Mouse (Mus musculus) neural tube, embryonic 14.5 days (tissue): ENCODE data around the gene Zfand5. TPM values are rescaled to one million over a fixed set of nuclear protein-coding genes. Genes with fewer than 3 reads are reported as not detected.
A peak's percentile ranks its signal among the peaks of the same experiment; 100 is the strongest.

ENCODE experiments used
- ATAC-seq: fragments of 200-750 bp; cut with Nextera tagmentation; 2 replicates; pipeline ENCODE4 v1.8.0; 2017; ENCODE audit warnings: low read depth, mild to moderate bottlenecking, moderate TSS enrichment, moderate library complexity
- H3K27ac ChIP-seq: fragments of 300-500 bp; sonication (generic); 2 replicates; pipeline ENCODE4 v1.5.1; 2014; ENCODE audit warnings: low read depth, mild to moderate bottlenecking, control low read depth, low read length, moderate library complexity, mixed read lengths
- H3K27me3 ChIP-seq: fragments of 300-500 bp; sonication (generic); 2 replicates; pipeline ENCODE4 v1.6.1; 2014; ENCODE audit warnings: low read length; ENCODE audit not compliant: control insufficient read depth, insufficient read depth
- H3K36me3 ChIP-seq: fragments of 300-500 bp; sonication (generic); 2 replicates; pipeline ENCODE4 v1.6.1; 2014; ENCODE audit warnings: low read length, mixed read lengths; ENCODE audit not compliant: control insufficient read depth, insufficient read depth
- H3K4me1 ChIP-seq: fragments of 300-500 bp; sonication (generic); 2 replicates; pipeline ENCODE4 v1.6.1; 2014; ENCODE audit warnings: low read length; ENCODE audit not compliant: control insufficient read depth, insufficient read depth
- H3K4me2 ChIP-seq: fragments of 300-500 bp; sonication (generic); 2 replicates; pipeline ENCODE4 v1.6.1; 2014; ENCODE audit warnings: mild to moderate bottlenecking, low read depth, low read length, control low read depth
- H3K4me3 ChIP-seq: fragments of 300-500 bp; sonication (generic); 2 replicates; pipeline ENCODE4 v1.5.1; 2014; ENCODE audit warnings: low read depth, low read length, control low read depth, mixed read lengths
- H3K9ac ChIP-seq: fragments of 300-500 bp; sonication (generic); replicated peaks from 2 replicates; pipeline ENCODE4 v1.6.1; 2014; ENCODE audit warnings: low read depth, mild to moderate bottlenecking, control low read depth, low read length, mixed read lengths
- H3K9me3 ChIP-seq: fragments of 300-500 bp; sonication (generic); 2 replicates; pipeline ENCODE4 v1.6.1; 2016; ENCODE audit warnings: low read length; ENCODE audit not compliant: control insufficient read depth
- WGBS: fragments of 180-500 bp; shearing (Covaris S2); extraction: QIAGEN DNeasy Blood & Tissue Kit; methylation state at CpG from one replicate; pipeline ENCODE4 v1.1.7; 2014; 5-methylcytosine and 5-hydroxymethylcytosine counted together
- polyA plus RNA-seq: library from polyadenylated mRNA; unstranded; fragments of >200 nt; fragmentation: Nextera tagmentation; extraction: Ambion mirVana; gene quantifications from 2 replicates; pipeline ENCODE4 v1.2.1, GENCODE M21; 2014

Gene Zfand5
- polyA plus RNA-seq, 1 experiment from 2014 or later = 202 TPM

DNA sequence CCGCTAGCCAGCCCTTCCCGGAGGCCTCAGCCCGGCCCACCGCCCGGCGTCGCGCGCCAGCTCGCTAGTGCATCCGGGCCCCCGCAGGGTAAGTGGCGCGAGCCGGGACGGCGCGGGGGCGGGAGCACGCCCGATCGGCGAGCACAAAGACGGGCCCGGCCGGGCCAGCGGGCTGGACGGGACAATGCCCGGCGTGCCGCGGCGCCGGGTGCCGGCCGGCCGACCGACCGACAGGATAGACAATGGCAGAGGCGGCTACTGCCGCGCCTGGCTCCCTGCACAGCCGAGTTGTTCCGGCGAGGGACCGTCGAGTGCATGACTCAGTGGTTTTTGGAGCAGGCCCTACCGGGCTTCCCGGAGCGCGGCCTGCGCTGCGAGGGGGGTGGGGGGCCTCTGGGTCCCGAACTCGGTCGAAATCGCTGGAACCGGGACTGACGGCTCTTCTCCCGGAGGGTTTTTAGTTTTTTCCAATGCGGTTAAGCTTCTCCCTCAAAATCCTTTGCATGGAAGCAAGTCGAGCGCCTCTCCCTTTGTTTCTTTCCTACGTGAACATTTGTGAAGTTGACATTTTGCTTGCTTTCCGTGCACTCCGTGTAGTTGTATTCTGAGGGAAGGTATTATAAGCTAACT lies 692 bp downstream of the Zfand5 start:
- no peaks in the 10 kb centered on the region; the same call in 1 of the 2 replicates for H3K27me3 ChIP-seq
- peak; percentile 62 for ATAC-seq
- H3K4me1 ChIP-seq = peaks cover 17% of the 10 kb centered on the region; the same call in 1 of the 2 replicates
- H3K27ac ChIP-seq = peak overlapping the region; percentile 100
- WGBS = under 1% methylated on average over 43 of the region's 66 CpGs
- H3K4me3 ChIP-seq = peak overlapping the region; percentile 96
- peaks cover 8% of the 10 kb centered on the region for H3K36me3 ChIP-seq
- H3K9me3 ChIP-seq = no peaks in the 10 kb centered on the region
- H3K4me2 ChIP-seq = peak overlapping the region; percentile 38
- peak overlapping the region; percentile 99 for H3K9ac ChIP-seq

DNA sequence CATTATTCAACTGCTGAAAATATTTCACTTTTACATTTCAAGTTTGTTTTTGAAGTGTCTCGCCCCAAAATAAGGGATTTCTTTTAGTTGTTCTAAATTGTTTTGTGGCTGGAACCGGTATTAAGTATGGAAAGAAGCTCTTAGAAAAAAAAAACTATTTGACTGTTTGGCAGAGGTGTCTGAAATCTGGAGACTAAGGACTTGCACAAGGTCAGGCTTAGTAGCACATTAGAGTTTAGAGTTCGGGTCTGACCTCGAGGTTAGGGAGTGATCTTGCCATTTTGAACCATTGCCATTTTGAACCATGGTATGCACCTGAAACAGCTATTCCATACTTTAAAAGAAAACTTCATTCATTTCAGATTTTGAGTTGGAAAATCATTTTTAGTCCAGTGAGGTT lies 1.4 kb downstream of the Zfand5 start:
- Histone ChIP-seq H3K4me1 (peaks cover 17% of the 10 kb centered on the region; the same call in 1 of the 2 replicates), H3K9ac (peak overlapping the region; percentile 47), H3K4me3 (peak overlapping the region; percentile 96), H3K9me3 (no peaks in the 10 kb centered on the region), H3K36me3 (peaks cover 8% of the 10 kb centered on the region), H3K27me3 (no peaks in the 10 kb centered on the region; the same call in 1 of the 2 replicates), H3K4me2 (peak overlapping the region; percentile 91), H3K27ac (no peak overlapping the region)
- WGBS = under 1% methylated on average over 4 of the region's 4 CpGs
- ATAC-seq = no peak

GRCm38 (mm10) chr19:21274181-21274591 lies 2.1 kb downstream of the Zfand5 start:
- Histone ChIP-seq H3K4me3 (peak overlapping the region; percentile 96), H3K9me3 (no peaks in the 10 kb centered on the region), H3K4me1 (peaks cover 17% of the 10 kb centered on the region; the same call in 1 of the 2 replicates), H3K4me2 (peak overlapping the region; percentile 91), H3K36me3 (peaks cover 8% of the 10 kb centered on the region), H3K9ac (peak overlapping the region; percentile 47; the same call in 1 of the 2 replicates), H3K27me3 (no peaks in the 10 kb centered on the region; the same call in 1 of the 2 replicates), H3K27ac (no peak overlapping the region)
- 0% methylated on average over 2 of the region's 2 CpGs for WGBS
- ATAC-seq = no peak; the same call in 1 of the 2 replicates

GRCm38 (mm10) chr19:21274714-21275113 lies 2.6 kb downstream of the Zfand5 start:
- H3K36me3 ChIP-seq = peaks cover 8% of the 10 kb centered on the region
- no peaks in the 10 kb centered on the region for H3K9me3 ChIP-seq
- 24% methylated on average over 3 of the region's 3 CpGs for WGBS
- H3K4me3 ChIP-seq = peak overlapping the region; percentile 96
- H3K27ac ChIP-seq = no peak overlapping the region
- H3K9ac ChIP-seq = peak overlapping the region; percentile 47; the same call in 1 of the 2 replicates
- no peak for ATAC-seq
- H3K4me2 ChIP-seq = peak overlapping the region; percentile 91
- peaks cover 17% of the 10 kb centered on the region; the same call in 1 of the 2 replicates for H3K4me1 ChIP-seq
- H3K27me3 ChIP-seq = no peaks in the 10 kb centered on the region; the same call in 1 of the 2 replicates

DNA sequence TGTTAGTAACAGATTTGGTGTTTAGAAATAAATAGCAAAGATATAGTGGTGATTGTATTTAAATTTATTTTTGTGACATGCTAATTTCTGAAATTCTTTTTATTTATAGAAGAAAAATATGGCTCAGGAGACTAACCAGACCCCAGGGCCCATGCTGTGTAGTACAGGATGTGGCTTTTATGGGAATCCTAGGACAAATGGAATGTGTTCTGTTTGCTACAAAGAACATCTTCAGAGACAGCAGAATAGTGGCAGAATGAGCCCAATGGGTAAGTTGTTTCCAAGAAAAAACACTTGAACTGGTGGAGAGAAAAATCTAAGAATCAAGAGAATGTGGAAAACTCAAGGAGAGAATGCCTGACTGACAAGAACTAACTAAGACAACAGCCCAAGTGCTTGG lies 4.2 kb downstream of the Zfand5 start:
- Histone ChIP-seq H3K4me3 (no peak overlapping the region), H3K27ac (no peak overlapping the region), H3K9me3 (no peaks in the 10 kb centered on the region), H3K9ac (no peak overlapping the region), H3K4me2 (peak overlapping the region; percentile 11; the same call in 1 of the 2 replicates), H3K4me1 (peaks cover 14% of the 10 kb centered on the region; the same call in 1 of the 2 replicates), H3K36me3 (peaks cover 13% of the 10 kb centered on the region), H3K27me3 (no peaks in the 10 kb centered on the region; the same call in 1 of the 2 replicates)
- no peak for ATAC-seq

- WGBS = 88% methylated on average over 3 of the region's 3 CpGs
- Histone ChIP-seq H3K4me2 (no peak overlapping the region), H3K4me1 (no peaks in the 10 kb centered on the region)
Measured at GRCm38 (mm10) chr19:21286421-21287097, 14.5 kb downstream of the Zfand5 start.

DNA sequence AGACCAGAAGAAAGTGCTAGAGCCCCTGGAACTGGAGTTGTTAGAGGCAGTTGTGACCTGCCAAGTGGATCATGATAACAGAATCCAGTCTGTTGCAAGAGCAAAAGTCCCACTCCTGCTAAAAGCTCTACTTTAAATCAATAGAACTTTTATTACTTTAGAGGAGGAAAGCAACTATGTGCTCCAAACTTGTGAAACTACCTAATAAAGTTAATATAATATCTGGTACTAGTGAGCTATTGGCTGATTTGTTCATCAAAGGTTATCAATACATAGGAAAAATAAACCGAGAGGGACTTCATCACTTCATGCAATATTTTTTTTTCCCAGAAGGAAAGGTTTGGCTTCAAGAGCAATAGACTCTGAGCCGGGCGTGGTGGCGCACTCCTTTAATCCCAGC lies 25.3 kb downstream of the Zfand5 start:
- no peaks in the 10 kb centered on the region for H3K27me3 ChIP-seq
- 94% methylated on average over 4 of the region's 4 CpGs for WGBS
- H3K27ac ChIP-seq = no peak overlapping the region
- no peak overlapping the region for H3K9ac ChIP-seq
- no peak overlapping the region for H3K4me3 ChIP-seq
- no peak for ATAC-seq
- H3K36me3 ChIP-seq = no peaks in the 10 kb centered on the region
- H3K4me1 ChIP-seq = no peaks in the 10 kb centered on the region
- H3K4me2 ChIP-seq = no peak overlapping the region
- H3K9me3 ChIP-seq = no peaks in the 10 kb centered on the region

More at GRCm38 (mm10) chr19:21286421-21287097, 14.5 kb downstream of the Zfand5 start:
- H3K36me3 ChIP-seq = peaks cover 3% of the 10 kb centered on the region; the same call in 1 of the 2 replicates
- H3K4me3 ChIP-seq = no peak overlapping the region
- H3K27ac ChIP-seq = no peak overlapping the region
- no peak overlapping the region for H3K9ac ChIP-seq
- H3K9me3 ChIP-seq = no peaks in the 10 kb centered on the region
- H3K27me3 ChIP-seq = no peaks in the 10 kb centered on the region
- no peak for ATAC-seq

DNA sequence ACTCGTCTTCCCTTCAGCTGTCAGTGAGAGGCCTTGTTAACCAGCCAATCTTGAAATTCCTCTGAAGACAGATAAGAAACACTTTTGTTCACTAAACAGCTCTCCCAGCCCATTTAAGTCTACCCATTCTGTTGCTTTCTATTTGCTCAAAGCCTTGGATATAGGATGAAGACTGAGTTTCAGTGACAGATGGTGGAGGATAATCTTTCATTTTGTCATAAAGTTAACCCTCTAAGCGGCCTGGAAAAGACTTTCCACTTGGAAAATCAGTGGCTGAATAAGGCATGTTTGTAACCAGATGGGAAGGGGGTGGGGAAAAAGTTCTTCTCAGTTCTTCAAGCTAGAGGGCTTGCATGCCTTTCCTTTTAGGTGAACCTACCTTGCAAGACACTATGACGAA lies 29.7 kb downstream of the Zfand5 start:
- no peak overlapping the region for H3K9ac ChIP-seq
- WGBS = 57% methylated on average over 3 of the region's 3 CpGs
- ATAC-seq = no peak

GRCm38 (mm10) chr19:21307755-21308154 lies 35.7 kb downstream of the Zfand5 start:
- H3K4me1 ChIP-seq = no peaks in the 10 kb centered on the region
- H3K9me3 ChIP-seq = no peaks in the 10 kb centered on the region
- no peak for ATAC-seq
- H3K27ac ChIP-seq = no peak overlapping the region
- H3K27me3 ChIP-seq = no peaks in the 10 kb centered on the region
- no peak overlapping the region for H3K4me2 ChIP-seq
- H3K9ac ChIP-seq = no peak overlapping the region
- no peak overlapping the region for H3K4me3 ChIP-seq
- H3K36me3 ChIP-seq = no peaks in the 10 kb centered on the region
- WGBS = 95% methylated on average over 3 of the region's 3 CpGs

More for the DNA sequence above, 29.7 kb downstream of the Zfand5 start:
- no peak overlapping the region for H3K4me3 ChIP-seq
- H3K4me1 ChIP-seq = no peaks in the 10 kb centered on the region
- no peak overlapping the region for H3K27ac ChIP-seq
- no peaks in the 10 kb centered on the region for H3K36me3 ChIP-seq
- H3K4me2 ChIP-seq = no peak overlapping the region
- H3K9me3 ChIP-seq = no peaks in the 10 kb centered on the region
- H3K27me3 ChIP-seq = no peaks in the 10 kb centered on the region
